Mouse (Mus musculus): ENCODE measurements around the gene 0610030E20Rik. TPM values are rescaled to one million over a fixed set of nuclear protein-coding genes. Genes with fewer than 3 reads are reported as not detected.

The 0610030E20Rik gene
- total RNA-seq, 2 experiments from 2014 or later: 9.4 to 10.1 TPM

DNA sequence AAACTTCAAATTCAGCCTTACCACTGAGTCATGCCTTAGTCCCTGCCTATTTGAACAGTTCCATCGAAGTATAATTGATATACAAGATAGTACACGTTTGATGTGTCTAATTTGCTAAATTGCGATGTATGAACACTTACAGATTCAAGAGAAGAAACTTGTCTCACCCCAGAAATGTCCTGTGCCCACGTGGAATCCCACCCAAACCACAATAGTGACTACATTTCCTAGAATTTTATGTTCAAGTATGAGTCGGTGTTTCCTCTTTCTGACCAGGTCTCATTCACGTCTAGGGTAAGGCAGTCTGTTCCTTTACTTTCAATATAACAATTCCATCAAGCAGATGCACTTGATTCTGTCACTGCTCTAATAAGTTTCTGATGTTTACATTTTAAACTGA, 1.5 kb upstream of the 0610030E20Rik start:
- intact Hi-C loops (cut with DNase I): loop anchor here (2.0 kb wide), 1 partner anchor 61 kb away; no protein-coding TSS in a partner anchor
- DNase-seq (ENCODE audit: low spot score): no peak

DNA sequence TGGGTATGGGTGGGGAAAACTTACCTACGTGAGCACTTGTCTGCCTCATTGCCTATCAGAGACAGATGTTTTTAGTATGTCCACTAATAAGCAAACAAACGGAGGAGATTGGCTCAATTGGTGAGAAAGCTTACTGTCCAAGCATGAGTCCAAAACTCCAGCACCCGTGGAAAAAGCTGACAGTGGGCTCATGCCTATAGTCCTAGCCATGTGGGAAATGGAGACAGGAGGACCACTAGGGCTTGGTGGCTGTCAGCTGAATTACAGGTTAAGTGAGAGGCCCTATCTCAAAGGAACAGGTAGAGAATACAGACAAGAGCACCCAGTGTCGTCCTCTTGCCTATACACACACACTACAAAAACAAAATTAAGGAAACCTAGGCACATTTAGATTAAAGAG, 856 bp upstream of the 0610030E20Rik start:
- intact Hi-C loops (cut with DNase I): no loop called here
- DNase-seq (ENCODE audit: low spot score): no peak

DNA sequence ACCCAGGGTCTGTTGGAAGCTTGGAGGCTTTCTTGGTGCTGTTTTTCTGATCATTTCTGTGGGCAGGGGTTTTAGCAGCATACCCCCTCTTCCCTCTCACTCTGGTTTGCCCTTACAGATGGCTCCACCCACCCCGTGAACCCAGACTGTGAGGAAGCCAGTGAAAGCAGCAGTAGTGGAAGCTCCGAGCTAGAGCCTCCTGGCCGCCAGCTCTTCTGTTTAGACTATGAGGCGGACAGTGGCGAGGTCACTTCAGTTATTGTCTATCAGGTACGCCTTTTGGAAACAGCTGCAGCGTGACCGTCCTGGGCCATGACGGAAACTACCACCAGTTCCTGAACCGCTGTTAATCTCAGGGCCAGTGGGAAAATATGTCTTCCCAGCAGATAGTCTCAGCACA, 1.3 kb downstream of the 0610030E20Rik start:
- intact Hi-C loops (cut with DNase I): no loop called here
- DNase-seq (ENCODE audit: low spot score): no peak

DNA sequence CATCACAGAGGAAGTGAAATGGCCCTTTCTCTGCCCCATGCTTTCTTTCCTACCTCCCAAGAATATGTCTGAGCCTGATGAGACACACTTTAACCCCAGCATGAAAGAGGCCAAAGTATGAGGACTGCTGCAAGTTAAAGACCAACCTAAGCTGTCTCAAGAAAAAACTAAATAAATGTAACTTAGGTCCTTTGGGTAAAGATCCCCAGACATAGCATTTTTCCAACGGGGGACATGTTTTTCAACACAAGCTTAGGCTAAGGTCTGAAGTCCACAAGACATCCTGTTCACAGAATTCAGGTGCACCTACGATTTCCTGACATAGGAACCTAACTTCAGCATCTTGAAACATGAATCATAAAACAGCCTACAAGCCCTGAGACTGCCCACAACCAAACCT, 3.1 kb downstream of the 0610030E20Rik start:
- DNase-seq (ENCODE audit: low spot score): no peak
- intact Hi-C loops (cut with DNase I): no loop called here

DNA sequence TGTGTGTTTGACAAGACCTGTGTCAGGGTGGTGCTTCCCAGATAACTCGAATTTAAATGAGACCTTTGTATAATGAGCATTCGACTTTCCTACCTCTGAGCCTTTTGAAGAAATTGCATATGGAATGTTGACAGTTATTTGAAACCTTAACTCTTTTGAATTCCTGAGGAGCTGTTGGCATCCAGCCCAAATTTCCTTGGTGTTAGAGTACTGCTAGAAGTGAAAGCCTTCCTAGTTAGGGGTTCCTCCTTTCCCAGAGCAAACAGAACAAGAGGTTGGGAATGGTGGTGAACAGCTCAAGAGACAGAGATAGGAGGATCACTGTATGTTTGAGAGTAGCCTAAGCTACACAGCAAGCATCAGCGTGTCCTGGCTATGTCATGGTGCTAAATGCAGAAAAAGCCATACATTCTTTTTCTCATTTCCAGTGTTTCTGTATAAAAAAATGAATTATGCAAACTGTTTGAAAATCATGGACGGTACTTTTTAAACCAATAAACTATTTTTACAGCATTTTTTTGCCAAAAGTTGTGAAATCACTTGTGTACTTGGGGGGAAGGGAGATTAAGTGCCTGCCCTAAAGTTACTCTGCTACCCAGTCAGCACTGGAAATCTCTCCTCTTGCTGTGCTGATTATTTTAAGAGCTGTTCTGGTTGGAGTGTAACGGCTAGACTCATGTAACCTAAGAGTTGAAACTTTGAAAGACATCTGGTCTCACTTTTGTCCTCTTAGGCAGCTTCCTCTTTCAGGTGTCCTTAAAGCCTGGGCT, 5.7 kb downstream of the 0610030E20Rik start:
- intact Hi-C loops (cut with DNase I): no loop called here
- no peak for DNase-seq (ENCODE audit: low spot score)

DNA sequence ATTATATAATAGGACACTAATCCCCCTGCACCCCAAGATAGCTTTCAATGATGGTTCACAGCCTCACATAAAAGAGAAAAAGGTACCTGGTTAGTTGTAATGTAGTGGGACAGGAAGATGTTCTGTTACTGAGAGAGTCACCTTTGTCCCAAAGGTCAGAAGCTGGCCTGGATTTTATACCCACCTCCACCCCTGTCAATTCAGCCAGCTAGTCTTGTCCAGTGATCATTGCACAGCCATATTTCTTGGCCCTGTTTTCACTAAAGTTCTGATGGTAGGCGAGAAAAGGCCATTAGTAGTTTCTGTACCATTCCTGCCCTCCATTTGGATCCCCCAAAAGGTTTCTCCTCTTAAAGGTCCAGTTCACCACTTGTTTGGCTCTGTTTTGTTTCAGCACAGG, 6.9 kb downstream of the 0610030E20Rik start:
- DNase-seq (ENCODE audit: low spot score): no peak
- intact Hi-C loops (cut with DNase I): no loop called here

DNA sequence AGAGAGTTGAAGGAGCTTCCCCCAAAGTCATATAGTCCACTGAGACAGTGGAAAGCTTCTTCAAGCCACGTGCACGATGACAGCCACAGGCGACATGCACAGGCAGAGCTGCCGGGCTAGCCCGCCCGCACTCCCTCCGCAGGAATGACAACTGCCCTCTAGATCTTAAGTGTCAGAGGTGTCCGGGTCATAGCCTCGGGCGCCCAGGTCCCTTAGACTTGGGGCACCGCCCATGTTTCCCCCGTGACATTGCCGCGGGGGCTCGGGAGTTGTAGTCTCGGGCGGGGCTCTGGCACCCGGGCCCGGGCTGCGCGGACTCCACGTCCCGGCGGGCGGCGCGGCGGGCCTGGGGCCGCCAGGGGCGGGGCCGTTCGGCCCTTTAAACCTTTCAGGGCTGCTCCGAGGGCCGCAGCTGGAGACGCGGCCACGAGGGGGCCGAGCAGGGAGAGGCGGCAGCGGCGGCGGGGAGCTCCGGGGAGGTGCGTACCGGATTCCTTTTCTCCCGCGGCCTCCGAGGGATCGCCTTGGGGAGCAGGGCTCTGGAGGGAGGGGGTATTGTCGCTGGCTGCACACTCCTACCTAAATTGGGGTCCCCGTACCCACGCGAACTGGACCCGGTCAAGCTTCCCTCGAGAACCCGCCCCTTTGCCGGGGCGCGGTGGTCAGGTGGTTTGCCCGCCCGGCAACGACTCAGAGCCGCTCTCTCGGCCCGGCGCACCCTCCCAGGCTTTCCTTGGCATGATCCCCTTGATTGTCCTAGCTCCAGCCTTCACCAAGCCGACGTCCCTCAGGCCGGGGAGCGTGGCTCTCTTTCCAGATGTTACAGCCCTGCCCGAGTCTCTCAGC, 8.2 kb downstream of the 0610030E20Rik start, which contains the start of gene Tmem150a:
Gene Tmem150a, plus strand, starts transcription at position 382 of the 846 bp plus-strand sequence.
- peak; percentile 77 for DNase-seq (ENCODE audit: low spot score)
- intact Hi-C loops (cut with DNase I): no loop called here

DNA sequence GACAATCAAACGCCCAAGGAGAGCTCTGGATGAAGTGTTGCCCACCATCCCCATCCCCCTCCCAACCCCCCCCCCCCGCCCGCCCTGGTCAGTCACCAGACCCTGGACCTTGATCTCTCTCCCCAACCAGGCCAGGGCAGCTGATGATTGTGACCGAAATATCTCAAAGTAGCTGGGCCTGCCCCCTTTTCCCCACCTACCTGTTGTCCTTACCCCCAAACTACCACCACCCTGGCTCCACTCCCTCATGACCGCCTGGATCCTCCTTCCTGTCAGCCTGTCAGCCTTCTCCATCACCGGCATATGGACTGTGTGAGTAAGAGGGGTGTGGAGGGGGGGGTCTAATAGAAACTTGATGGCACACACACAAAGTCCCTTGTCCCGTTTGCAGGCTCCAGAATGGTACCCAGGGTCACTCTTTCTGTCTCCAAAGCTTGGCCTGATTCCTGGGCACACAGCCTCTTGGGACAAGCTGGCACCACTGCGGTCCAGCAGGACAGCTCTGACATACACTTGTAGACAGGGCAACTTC, 8.9 kb downstream of the 0610030E20Rik start:
- intact Hi-C loops (cut with DNase I): no loop called here
- no peak for DNase-seq (ENCODE audit: low spot score)

DNA sequence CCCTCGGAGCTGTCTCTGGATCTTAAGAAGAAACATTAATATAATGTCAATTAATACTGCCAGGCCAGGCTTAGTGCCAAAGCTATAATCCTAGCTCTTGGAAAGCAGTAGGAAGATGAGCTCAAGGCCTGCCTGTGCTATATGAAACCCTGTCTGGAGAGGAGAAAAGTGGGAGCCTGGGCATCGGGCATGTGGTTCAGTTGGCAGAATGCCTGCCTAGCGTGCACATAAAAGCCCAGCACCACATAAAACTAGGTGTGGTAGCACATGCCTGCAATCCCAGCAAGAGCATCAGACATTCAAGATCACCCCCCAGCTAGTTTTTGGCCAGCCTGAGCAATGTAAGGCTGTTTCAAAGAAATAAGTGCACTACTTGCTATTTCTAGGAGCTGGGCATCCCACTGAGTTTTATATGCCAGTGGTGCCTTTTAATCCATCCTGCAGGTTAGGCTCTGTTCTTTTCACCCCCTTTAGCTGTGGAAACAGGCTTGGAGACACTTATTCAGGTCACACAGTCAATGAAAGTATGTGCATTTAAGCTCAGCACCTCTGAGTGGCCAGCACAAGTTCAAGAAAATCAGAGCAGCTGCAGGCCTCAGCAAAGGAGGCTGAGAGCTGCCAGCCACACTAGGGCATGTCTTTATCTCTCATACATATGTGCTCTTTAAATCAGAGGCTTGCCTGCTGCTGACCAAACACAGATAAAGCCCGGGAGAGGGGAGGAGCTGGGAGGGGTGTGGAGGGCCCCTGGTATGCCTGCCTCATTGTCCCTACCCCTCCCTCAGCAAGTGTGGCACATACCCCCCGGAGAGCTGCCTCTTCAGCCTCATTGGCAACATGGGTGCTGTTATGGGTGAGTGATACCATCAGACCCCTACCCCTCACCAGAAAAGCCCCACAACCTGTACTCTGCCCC, 10.3 kb downstream of the 0610030E20Rik start:
- intact Hi-C loops (cut with DNase I): no loop called here
- no peak for DNase-seq (ENCODE audit: low spot score)

DNA sequence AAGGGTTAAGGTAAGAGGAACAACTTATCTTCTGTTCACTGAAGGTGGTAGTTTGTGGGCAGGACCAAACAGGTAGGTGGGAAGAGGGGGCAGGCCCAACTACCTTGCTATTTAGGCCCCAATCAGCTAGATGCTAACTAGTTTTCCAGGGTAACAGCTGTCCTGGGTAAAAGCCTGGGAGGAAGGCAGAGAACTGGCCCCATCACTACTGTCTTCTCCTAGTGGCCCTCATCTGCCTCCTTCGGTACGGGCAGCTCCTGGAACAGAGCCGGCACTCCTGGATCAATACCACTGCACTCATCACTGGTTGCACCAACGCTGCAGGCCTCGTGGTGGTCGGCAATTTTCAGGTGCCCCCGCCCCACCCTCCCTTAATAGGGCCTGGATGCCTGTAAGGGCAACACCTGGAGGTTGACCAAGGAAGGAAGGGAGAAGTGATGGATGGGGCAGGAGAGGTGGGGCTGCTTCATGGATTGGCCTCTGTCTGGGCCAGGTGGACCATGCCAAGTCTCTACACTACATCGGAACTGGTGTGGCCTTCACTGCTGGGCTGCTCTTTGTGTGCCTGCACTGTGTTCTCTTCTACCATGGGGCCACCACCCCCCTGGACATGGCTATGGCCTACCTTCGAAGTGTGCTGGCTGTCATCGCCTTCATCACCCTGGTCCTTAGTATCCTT, 11.1 kb downstream of the 0610030E20Rik start:
- no peak for DNase-seq (ENCODE audit: low spot score)
- intact Hi-C loops (cut with DNase I): no loop called here

DNA sequence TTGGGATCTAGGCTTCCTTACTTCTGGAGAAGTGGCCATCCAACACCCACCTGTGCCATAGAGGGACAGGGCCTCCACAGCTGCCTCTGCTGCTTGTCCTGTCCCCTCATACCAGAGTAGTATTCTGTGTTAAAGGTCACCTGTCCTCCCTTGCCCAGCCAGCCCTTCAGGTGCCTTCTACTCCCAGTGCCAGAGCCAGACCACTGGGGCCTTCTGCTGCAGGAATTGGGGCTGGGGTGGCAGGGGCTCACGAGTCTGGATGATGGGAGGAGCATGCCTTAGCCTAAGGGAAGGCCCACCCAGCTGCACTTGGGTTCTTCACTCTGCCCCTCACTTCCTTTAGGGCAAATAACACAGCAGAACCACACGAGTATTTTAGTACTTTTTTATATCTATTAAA, 12.2 kb downstream of the 0610030E20Rik start:
- no peak for DNase-seq (ENCODE audit: low spot score)
- intact Hi-C loops (cut with DNase I): no loop called here

DNA sequence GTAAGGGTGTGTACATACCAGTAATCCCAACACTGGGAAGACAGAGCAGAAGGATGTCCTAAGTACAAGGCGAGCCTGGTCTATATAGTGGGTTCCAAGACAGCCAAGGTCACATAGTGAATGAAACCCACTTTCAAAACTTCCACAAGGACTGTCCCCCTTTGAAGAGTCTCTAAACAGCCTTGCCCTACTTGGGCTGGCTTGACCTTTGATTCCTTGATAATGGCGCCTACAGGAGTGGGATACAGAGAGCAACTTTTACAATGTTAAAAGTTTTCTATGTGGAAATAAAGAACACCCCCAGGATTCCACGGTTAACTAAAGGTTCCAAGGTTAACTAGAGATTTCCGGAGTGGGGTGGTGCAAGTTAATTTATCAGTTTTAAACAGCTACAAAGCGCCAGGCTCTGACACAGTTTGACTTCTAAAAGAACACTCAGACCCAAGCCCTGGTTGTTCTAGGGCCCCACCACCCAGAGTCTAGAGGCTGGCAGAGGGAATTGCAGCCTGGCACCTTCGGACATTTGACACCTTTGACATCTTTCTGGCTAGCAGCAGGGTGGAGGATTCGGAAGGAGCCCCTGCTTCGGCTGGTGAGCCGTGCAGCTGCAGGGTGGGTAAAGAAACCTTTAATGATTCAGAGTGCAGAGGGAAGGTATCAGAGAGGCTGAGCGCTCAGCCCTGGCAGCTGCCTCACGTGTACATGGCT, 12.9 kb downstream of the 0610030E20Rik start:
- no peak for DNase-seq (ENCODE audit: low spot score)
- intact Hi-C loops (cut with DNase I): no loop called here

DNA sequence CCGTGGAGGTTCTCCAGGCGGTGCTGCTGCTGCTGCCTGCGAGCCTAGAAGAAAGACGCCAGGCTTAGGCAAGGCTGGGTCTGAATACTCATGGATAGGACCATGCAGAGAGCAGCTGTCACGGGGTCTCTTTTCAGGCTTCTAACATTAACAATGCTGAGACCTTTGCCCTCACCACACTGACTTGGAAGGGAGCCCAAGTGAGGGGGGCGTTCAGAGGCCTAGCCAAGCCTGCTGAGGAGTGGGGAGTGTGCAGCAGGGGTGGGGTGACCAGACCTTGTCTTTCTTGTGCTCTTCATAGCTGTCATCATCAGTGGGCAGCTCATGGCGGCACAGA, 13.4 kb downstream of the 0610030E20Rik start:
- intact Hi-C loops (cut with DNase I): no loop called here
- DNase-seq (ENCODE audit: low spot score): no peak

DNA sequence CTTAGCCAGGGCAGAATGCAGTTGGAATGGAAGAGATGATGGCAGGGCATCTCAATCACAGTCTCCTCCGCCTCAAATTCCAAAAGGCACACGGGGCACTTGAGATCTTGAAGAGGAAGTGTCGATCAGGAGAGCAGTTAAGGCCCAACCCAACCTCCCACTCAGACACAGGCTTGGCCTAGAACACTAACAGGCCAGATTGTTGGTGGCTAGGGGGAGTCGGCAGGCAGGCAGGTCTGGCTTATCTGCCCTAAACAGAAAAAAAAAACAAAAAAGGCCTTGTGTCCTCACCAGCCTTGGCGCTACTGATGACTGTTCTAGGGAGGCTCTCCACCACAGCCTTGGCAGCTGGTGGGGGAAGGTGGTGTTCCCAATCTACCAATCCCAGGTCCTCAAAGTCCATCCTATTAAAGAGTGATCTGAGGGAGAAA, 14.0 kb downstream of the 0610030E20Rik start:
- intact Hi-C loops (cut with DNase I): no loop called here
- DNase-seq (ENCODE audit: low spot score): no peak

DNA sequence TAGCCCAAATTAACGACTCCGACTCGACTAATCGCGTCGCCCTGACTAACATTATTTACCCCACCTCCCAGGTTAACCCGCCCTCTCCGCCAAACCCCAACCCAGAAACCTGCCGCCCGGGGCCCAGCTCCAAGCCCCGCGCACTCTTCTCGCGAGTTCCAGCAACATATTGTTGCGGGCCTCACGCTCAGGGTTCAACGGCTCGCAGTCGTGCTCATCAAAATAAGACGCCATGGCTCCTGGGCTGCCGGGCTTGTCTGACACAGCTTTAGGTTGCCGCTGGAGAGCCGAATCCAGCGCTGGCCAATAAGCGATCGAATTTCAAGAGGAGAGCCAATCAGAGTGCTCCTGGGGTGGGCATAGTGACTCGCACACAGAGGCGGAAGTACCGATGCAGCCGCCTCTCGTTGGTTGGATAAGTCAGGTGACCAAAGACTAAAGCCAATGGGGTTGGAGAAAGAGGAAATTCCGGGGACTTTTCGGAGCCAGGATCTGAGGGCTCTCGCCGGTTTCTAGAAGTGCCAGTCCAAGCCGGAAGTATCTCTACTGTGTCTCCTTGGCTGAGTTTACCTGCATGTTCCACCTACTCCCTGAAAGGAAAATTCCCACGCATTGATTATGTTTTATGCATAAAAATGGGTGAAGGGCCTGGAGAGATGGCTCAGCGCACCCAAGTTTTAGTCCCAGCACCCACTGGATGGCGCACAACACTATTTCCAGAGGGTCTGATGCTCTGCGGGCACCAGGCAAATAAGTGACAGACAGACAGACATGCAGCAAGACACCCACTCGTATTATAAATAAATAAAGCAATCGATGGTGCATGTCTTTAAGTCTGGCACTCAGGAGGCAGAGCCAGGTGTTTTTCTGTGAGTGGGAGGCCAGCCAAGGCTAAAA, 15.3 kb downstream of the 0610030E20Rik start:
- DNase-seq (ENCODE audit: low spot score): peak; percentile 96
- intact Hi-C loops (cut with DNase I): loop anchor here (2.0 kb wide), 1 partner anchor 44 kb away; no protein-coding TSS in a partner anchor

DNA sequence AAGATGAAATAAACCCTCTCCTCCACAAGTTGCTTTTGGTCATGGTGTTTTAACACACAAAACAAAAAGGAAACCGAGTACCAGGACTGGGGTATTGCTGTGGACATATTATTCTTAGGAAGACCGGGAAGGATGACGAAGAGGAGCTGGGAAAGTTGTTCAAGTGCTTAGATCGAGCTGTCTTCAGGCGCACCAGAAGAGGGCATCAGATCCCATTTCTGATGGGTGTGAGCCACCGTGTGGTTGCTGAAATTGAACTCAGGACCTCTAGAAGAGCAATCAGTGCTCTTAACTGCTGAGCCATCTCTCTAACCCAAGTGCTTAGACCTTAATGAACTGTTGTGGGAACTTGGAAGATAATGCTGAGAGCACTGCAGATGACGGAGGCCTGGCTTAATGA, 16.9 kb downstream of the 0610030E20Rik start:
- no peak for DNase-seq (ENCODE audit: low spot score)
- intact Hi-C loops (cut with DNase I): no loop called here

DNA sequence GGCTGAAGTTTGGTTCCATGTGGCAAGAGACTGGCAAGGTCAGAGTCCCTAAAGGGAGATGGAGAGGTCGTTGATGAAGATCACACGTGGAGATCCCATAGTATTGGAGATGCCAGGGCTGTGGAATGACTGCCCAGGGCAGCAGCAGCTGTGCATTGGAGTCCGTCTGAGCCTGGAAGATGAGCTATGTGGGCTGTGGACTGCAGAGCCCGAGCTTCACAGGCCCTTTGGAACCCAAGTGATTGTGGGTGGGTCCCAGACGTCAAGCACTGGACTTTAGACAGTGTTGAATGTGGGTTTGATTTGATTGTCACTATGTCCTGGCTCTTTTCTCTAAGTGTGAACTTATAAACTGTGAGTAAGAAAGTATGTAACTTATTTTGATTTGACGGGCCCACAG, 17.9 kb downstream of the 0610030E20Rik start:
- intact Hi-C loops (cut with DNase I): no loop called here
- no peak for DNase-seq (ENCODE audit: low spot score)

DNA sequence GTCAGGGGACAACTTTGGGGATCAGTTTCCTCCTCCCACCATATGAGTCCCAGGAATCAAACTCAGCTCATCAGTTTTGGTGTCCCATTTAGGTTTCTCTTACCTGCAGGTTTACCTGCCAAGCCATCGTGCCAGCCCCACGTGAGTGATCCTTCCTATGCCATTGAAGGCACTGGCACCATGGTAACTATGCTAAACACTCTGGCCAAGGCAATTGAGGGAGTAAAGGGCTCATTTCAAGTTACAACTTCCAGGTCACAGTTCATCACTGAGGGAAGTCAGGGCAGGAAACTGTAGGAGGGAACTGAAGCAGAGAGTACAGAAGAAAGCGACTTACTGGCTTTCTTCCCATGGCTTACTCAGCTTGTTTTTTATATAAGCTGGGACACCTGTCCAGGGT, 19.2 kb downstream of the 0610030E20Rik start:
- DNase-seq (ENCODE audit: low spot score): no peak
- intact Hi-C loops (cut with DNase I): no loop called here
